Mouse (Mus musculus) liver, embryonic 15.5 days (tissue): ENCODE results near the gene Cdkn1c. TPM values are rescaled to one million over a fixed set of nuclear protein-coding genes. Genes with fewer than 3 reads are reported as not detected.

Experiments
- ATAC-seq: fragments of 200-750 bp; cut with Nextera tagmentation; 2 replicates; pipeline ENCODE4 v1.8.0; 2017; ENCODE audit warnings: moderate number of reproducible peaks, mild to moderate bottlenecking, moderate library complexity; ENCODE audit not compliant: insufficient read depth
- H3K27ac ChIP-seq: fragments of 300-500 bp; sonication (generic); replicated peaks from 2 replicates; pipeline ENCODE4 v1.5.1; 2015; ENCODE audit warnings: mild to moderate bottlenecking, inconsistent platforms
- H3K27me3 ChIP-seq: fragments of 300-500 bp; sonication (generic); 2 replicates; pipeline ENCODE4 v1.6.1; 2015; ENCODE audit warnings: mild to moderate bottlenecking, inconsistent platforms
- H3K36me3 ChIP-seq: fragments of 300-500 bp; sonication (generic); replicated peaks from 2 replicates; pipeline ENCODE4 v1.6.1; 2015; ENCODE audit warnings: moderate library complexity, mild to moderate bottlenecking, inconsistent platforms
- H3K4me1 ChIP-seq: fragments of 300-500 bp; sonication (generic); replicated peaks from 2 replicates; pipeline ENCODE4 v1.6.1; 2015; ENCODE audit warnings: inconsistent platforms
- H3K4me2 ChIP-seq: fragments of 300-500 bp; sonication (generic); 2 replicates; pipeline ENCODE4 v1.6.1; 2015; ENCODE audit warnings: moderate library complexity, mild to moderate bottlenecking, inconsistent platforms
- H3K4me3 ChIP-seq: fragments of 300-500 bp; sonication (generic); replicated peaks from 2 replicates; pipeline ENCODE4 v1.5.1; 2015; ENCODE audit warnings: mild to moderate bottlenecking, inconsistent platforms
- H3K9ac ChIP-seq: fragments of 300-500 bp; sonication (generic); 2 replicates; pipeline ENCODE4 v1.6.1; 2015; ENCODE audit warnings: moderate library complexity, mild to moderate bottlenecking, inconsistent platforms
- H3K9me3 ChIP-seq: fragments of 300-500 bp; sonication (generic); replicated peaks from 2 replicates; pipeline ENCODE4 v1.6.1; 2016; ENCODE audit warnings: inconsistent platforms
- WGBS: fragments of 180-500 bp; shearing (Covaris S2); methylation state at CpG from one replicate; pipeline ENCODE4 v1.1.7; 2015; ENCODE audit warnings: mixed read lengths; ENCODE audit not compliant: insufficient replicate concordance; 5-methylcytosine and 5-hydroxymethylcytosine counted together
- polyA plus RNA-seq: library from polyadenylated mRNA; unstranded; fragments of >200 nt; fragmentation: Nextera tagmentation; extraction: Ambion mirVana; gene quantifications from 2 replicates; pipeline ENCODE4 v1.2.1, GENCODE M21; 2015

The Cdkn1c gene
- polyA plus RNA-seq, 1 experiment from 2014 or later = 182 TPM

- Histone ChIP-seq H3K4me2 (no peak overlapping the region), H3K9ac (no peak overlapping the region), H3K4me1 (peaks cover 14% of the 10 kb centered on the region), H3K36me3 (no peaks in the 10 kb centered on the region), H3K9me3 (no peaks in the 10 kb centered on the region), H3K27me3 (peaks cover 17% of the 10 kb centered on the region), H3K4me3 (no peak overlapping the region), H3K27ac (no peak overlapping the region)
- ATAC-seq = no peak
- 16% methylated on average over 8 of the region's 8 CpGs for WGBS
Observed at GRCm38 (mm10) chr7:143495104-143495961, 34.5 kb upstream of the Cdkn1c start.

GRCm38 (mm10) chr7:143493616-143494126 lies 32.8 kb upstream of the Cdkn1c start:
- WGBS = 57% methylated on average over 6 of the region's 6 CpGs
- Histone ChIP-seq H3K9me3 (no peaks in the 10 kb centered on the region), H3K9ac (no peak overlapping the region), H3K27me3 (0 out of 2 replicates have a peak, but pooled peaks cover under 1% of the 10 kb centered on the region), H3K4me2 (no peak overlapping the region), H3K4me3 (no peak overlapping the region), H3K36me3 (no peaks in the 10 kb centered on the region), H3K27ac (no peak overlapping the region), H3K4me1 (peaks cover 20% of the 10 kb centered on the region)
- ATAC-seq = no peak

GRCm38 (mm10) chr7:143489735-143490134 lies 28.9 kb upstream of the Cdkn1c start:
- Histone ChIP-seq H3K27ac (no peak overlapping the region), H3K36me3 (no peaks in the 10 kb centered on the region), H3K4me1 (peaks cover 8% of the 10 kb centered on the region; the same call in 1 of the 2 replicates), H3K4me2 (no peak overlapping the region), H3K9ac (no peak overlapping the region), H3K4me3 (no peak overlapping the region), H3K27me3 (no peaks in the 10 kb centered on the region), H3K9me3 (no peaks in the 10 kb centered on the region)
- whole genome bisulfite sequencing = 43% methylated on average over 6 of the region's 6 CpGs
- peak; percentile 69 for ATAC-seq

- 15% methylated on average over 6 of the region's 6 CpGs for WGBS
- Histone ChIP-seq H3K9ac (no peak overlapping the region), H3K36me3 (no peaks in the 10 kb centered on the region), H3K4me2 (no peak overlapping the region), H3K9me3 (no peaks in the 10 kb centered on the region), H3K4me1 (0 out of 2 replicates have a peak, but pooled peaks cover 5% of the 10 kb centered on the region), H3K27ac (no peak overlapping the region), H3K27me3 (peaks cover 12% of the 10 kb centered on the region), H3K4me3 (no peak overlapping the region)
- ATAC-seq = peak; percentile 65
Observed at GRCm38 (mm10) chr7:143482541-143482940, 21.7 kb upstream of the Cdkn1c start.

GRCm38 (mm10) chr7:143481806-143482387 lies 21.0 kb upstream of the Cdkn1c start:
- Histone ChIP-seq H3K27me3 (peaks cover 12% of the 10 kb centered on the region), H3K36me3 (no peaks in the 10 kb centered on the region), H3K4me1 (0 out of 2 replicates have a peak, but pooled peaks cover 5% of the 10 kb centered on the region), H3K9me3 (no peaks in the 10 kb centered on the region), H3K9ac (no peak overlapping the region), H3K27ac (no peak overlapping the region), H3K4me2 (no peak overlapping the region), H3K4me3 (no peak overlapping the region)
- no peak for ATAC-seq
- 29% methylated on average over 5 of the region's 5 CpGs for WGBS

GRCm38 (mm10) chr7:143480498-143480897 lies 19.6 kb upstream of the Cdkn1c start:
- 22% methylated on average over 13 of the region's 13 CpGs for WGBS
- Histone ChIP-seq H3K4me2 (no peak overlapping the region), H3K27me3 (peaks cover 12% of the 10 kb centered on the region), H3K36me3 (no peaks in the 10 kb centered on the region), H3K9me3 (no peaks in the 10 kb centered on the region), H3K4me1 (peaks cover 12% of the 10 kb centered on the region; the same call in 1 of the 2 replicates), H3K27ac (no peak overlapping the region), H3K4me3 (no peak overlapping the region), H3K9ac (no peak overlapping the region)
- ATAC-seq = no peak

GRCm38 (mm10) chr7:143477800-143478199 lies 16.9 kb upstream of the Cdkn1c start:
- no peaks in the 10 kb centered on the region for H3K36me3 ChIP-seq
- no peak overlapping the region for H3K4me3 ChIP-seq
- 74% methylated on average over 5 of the region's 5 CpGs for WGBS
- ATAC-seq = no peak
- H3K9ac ChIP-seq = no peak overlapping the region
- H3K4me2 ChIP-seq = no peak overlapping the region
- H3K9me3 ChIP-seq = no peaks in the 10 kb centered on the region
- H3K27me3 ChIP-seq = peaks cover 12% of the 10 kb centered on the region; the same call in 1 of the 2 replicates
- no peak overlapping the region for H3K27ac ChIP-seq
- H3K4me1 ChIP-seq = peaks cover 18% of the 10 kb centered on the region

- no peak for ATAC-seq
- H3K9me3 ChIP-seq = no peaks in the 10 kb centered on the region
- H3K9ac ChIP-seq = no peak overlapping the region
- no peak overlapping the region for H3K4me2 ChIP-seq
- H3K4me1 ChIP-seq = peaks cover 17% of the 10 kb centered on the region
- H3K4me3 ChIP-seq = no peak overlapping the region
- H3K27me3 ChIP-seq = peaks cover 8% of the 10 kb centered on the region; the same call in 1 of the 2 replicates
- 61% methylated on average over 3 of the region's 3 CpGs for WGBS
- H3K36me3 ChIP-seq = no peaks in the 10 kb centered on the region
- H3K27ac ChIP-seq = no peak overlapping the region
Observed at GRCm38 (mm10) chr7:143476702-143477335, 16.0 kb upstream of the Cdkn1c start.

- H3K4me1 ChIP-seq = peaks cover 17% of the 10 kb centered on the region
- no peak overlapping the region for H3K4me3 ChIP-seq
- H3K9ac ChIP-seq = no peak overlapping the region
- 38% methylated on average over 11 of the region's 11 CpGs for WGBS
- H3K9me3 ChIP-seq = no peaks in the 10 kb centered on the region
- no peaks in the 10 kb centered on the region for H3K36me3 ChIP-seq
- H3K27ac ChIP-seq = no peak overlapping the region
- peak; percentile 53 for ATAC-seq
- H3K27me3 ChIP-seq = peaks cover 2% of the 10 kb centered on the region; the same call in 1 of the 2 replicates
- peak overlapping the region; percentile 23 for H3K4me2 ChIP-seq
Observed at GRCm38 (mm10) chr7:143475876-143476275, 15.0 kb upstream of the Cdkn1c start.

GRCm38 (mm10) chr7:143474811-143475210 lies 14.0 kb upstream of the Cdkn1c start:
- peak overlapping the region; percentile 44; the same call in 1 of the 2 replicates for H3K4me2 ChIP-seq
- no peaks in the 10 kb centered on the region; the same call in 1 of the 2 replicates for H3K27me3 ChIP-seq
- 32% methylated on average over 10 of the region's 10 CpGs for WGBS
- H3K4me1 ChIP-seq = peaks cover 17% of the 10 kb centered on the region
- ATAC-seq = peak; percentile 32; the same call in 1 of the 2 replicates
- H3K9ac ChIP-seq = no peak overlapping the region
- H3K4me3 ChIP-seq = no peak overlapping the region
- no peak overlapping the region for H3K27ac ChIP-seq
- no peaks in the 10 kb centered on the region for H3K36me3 ChIP-seq
- no peaks in the 10 kb centered on the region for H3K9me3 ChIP-seq
